Mouse (Mus musculus): ENCODE data around the gene Cdkn3. TPM values are rescaled to one million over a fixed set of nuclear protein-coding genes. Genes with fewer than 3 reads are reported as not detected.
"Not testable (repeated sequence)": the region's sequence is repeated elsewhere in the genome, so short reads cannot be mapped to it uniquely, and the experiment has no call there.

Cdkn3 gene
- total and polyA plus RNA-seq, 3 experiments, result 16.0 to 27.8 (median 22.8) TPM

DNA sequence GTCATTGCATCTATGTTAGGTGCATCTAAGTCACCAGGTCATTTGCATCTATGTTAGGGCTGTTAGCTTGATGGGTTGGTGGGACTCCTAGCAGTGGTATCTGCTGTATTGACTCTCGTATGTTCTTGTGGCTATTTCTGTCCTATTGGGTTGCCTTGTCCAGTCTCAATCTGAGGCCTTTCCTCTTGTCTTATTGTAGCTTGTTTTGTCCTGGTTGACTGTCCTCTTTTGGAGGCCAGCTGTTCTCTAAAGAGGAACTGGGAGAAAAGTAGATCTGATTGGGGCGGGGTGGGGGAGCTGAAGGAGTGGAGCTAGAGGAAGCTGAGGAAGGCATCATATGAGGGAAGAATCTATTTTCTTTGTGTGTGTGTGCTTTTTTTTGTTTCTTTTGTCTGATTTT, 17.7 kb upstream of the Cdkn3 start:
- DNase-seq (ENCODE audit: extremely low read depth), result peak; percentile 64
- no peaks in the 10 kb centered on the region for H3K79me2 ChIP-seq (replicated peaks; ENCODE audit: control insufficient read depth, extremely low read depth, insufficient read depth, poor library complexity, severe bottlenecking)
- peaks cover 5 to 21% of the 10 kb centered on the region in 2 experiments for H3K4me1 ChIP-seq (ENCODE audit: control insufficient read depth in 1 of 2, insufficient read depth in 2 of 2)
- H3K27ac ChIP-seq (ENCODE audit: insufficient read depth, low read depth), result no peak overlapping the region
- dilution Hi-C loops (cut with MboI; ENCODE audit: extremely low pct_ligation_motif_present, extremely low pct_unique_long_range_greater_than_20kb, low sequenced_read_pairs) (no loop called here), in situ Hi-C loops (cut with MboI; ENCODE audit: low pct_ligation_motif_present, low pct_unique_long_range_greater_than_20kb, low sequenced_read_pairs) (no loop called here)
- TF ChIP-seq IRF4 (IDR thresholded peaks at IDR 0.05; ENCODE audit: low read depth, low read length) (peak; percentile 91), NRF1 (IDR thresholded peaks at IDR 0.05; ENCODE audit: low read depth, low read length) (no peak), TCF12 (IDR thresholded peaks at IDR 0.05; ENCODE audit: low read depth, low read length) (peak; percentile 61; the same call in 1 of the 2 replicates), ZKSCAN1 (IDR thresholded peaks at IDR 0.05; ENCODE audit: borderline replicate concordance, low read depth, low read length) (no peak), HCFC1 (IDR thresholded peaks at IDR 0.05; ENCODE audit: low read depth, low read length) (no peak), BHLHE40 (IDR thresholded peaks at IDR 0.05; ENCODE audit: low read depth, low read length) (no peak), ZC3H11A (IDR thresholded peaks at IDR 0.05; ENCODE audit: low read depth, low read length) (no peak), TBP (conservative IDR thresholded peaks at IDR 0.05; ENCODE audit: low read depth, low read length) (no peak), PAX5 (IDR thresholded peaks at IDR 0.05; ENCODE audit: low read length) (no peak), ETS1 (conservative IDR thresholded peaks at IDR 0.05; ENCODE audit: low read depth, low read length) (peak; percentile 60), MAZ (IDR thresholded peaks at IDR 0.05; ENCODE audit: low read depth, low read length) (peak; percentile 80; the same call in 1 of the 2 replicates), MEF2A (IDR thresholded peaks at IDR 0.05; ENCODE audit: borderline replicate concordance, low read depth, low read length) (peak; percentile 68), NELFE (IDR thresholded peaks at IDR 0.05; ENCODE audit: low read depth, low read length) (no peak), MXI1 (IDR thresholded peaks at IDR 0.05; ENCODE audit: low read depth, low read length) (no peak), MAFK (IDR thresholded peaks at IDR 0.05; ENCODE audit: insufficient replicate concordance, low read length) (no peak), EP300 (IDR thresholded peaks at IDR 0.05; ENCODE audit: low read length) (peak; percentile 65), CTCF (conservative IDR thresholded peaks at IDR 0.05 in 1 of 2, IDR thresholded peaks at IDR 0.05 in 1 of 2; ENCODE audit: low read depth in 2 of 2, low read length in 2 of 2) (no peak), RCOR1 (conservative IDR thresholded peaks at IDR 0.05; ENCODE audit: low read depth, low read length) (no peak), MAX (IDR thresholded peaks at IDR 0.05; ENCODE audit: low read length) (no peak)
- no peaks in the 10 kb centered on the region for H3K36me3 ChIP-seq (replicated peaks in 1 of 2; ENCODE audit: control insufficient read depth in 1 of 2, insufficient read depth in 1 of 2, low read length in 1 of 2)
- H3K27me3 ChIP-seq (replicated peaks), result no peaks in the 10 kb centered on the region
- 0 out of 2 replicates have a peak overlapping the region, but pooled peaks have one; percentile 30 for H3K4me2 ChIP-seq (ENCODE audit: insufficient read depth, low read depth, poor library complexity, severe bottlenecking)
- H3K9ac ChIP-seq (ENCODE audit: insufficient read depth, low read depth), result no peak overlapping the region
- no peaks in the 10 kb centered on the region for H3K9me3 ChIP-seq (replicated peaks; ENCODE audit: low read length)
- no peak overlapping the region for H3K4me3 ChIP-seq (replicated peaks in 1 of 3; ENCODE audit: low read depth in 2 of 3, low read length in 2 of 3, poor library complexity in 1 of 3)

DNA sequence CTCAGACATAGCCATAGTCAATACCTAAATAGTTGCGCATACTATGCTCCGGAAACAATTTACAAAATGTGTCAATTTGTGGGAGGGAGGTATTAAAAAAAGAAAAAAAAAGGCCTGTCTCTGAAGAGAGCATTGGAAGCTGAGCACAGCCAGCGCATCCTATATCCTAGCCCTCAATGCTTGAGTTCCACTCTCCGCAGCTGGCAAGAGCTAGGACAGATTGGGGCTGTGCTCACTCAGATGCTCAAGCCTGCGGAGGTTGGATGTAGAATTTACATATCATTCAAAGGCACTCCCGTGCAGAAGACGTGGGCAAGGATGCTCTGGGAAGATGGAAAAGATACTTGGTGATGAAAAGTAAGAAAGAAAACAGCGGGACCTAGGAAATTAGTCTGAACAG, 14.9 kb upstream of the Cdkn3 start:
- TF ChIP-seq NELFE (IDR thresholded peaks at IDR 0.05; ENCODE audit: low read depth, low read length), result no peak
- TF ChIP-seq JUN (IDR thresholded peaks at IDR 0.05; ENCODE audit: insufficient read depth, low read depth, low read length), result no peak
- TF ChIP-seq PAX5 (IDR thresholded peaks at IDR 0.05; ENCODE audit: low read length), result no peak
- no peak for TF ChIP-seq UBTF (IDR thresholded peaks at IDR 0.05; ENCODE audit: low read depth, low read length)
- no peak for TF ChIP-seq MAX (IDR thresholded peaks at IDR 0.05; ENCODE audit: low read length)
- DNase-seq (ENCODE audit: extremely low read depth), result no peak
- no peak overlapping the region for H3K9ac ChIP-seq (ENCODE audit: insufficient read depth, low read depth)
- no peak overlapping the region for H3K4me3 ChIP-seq (replicated peaks in 1 of 3; ENCODE audit: low read depth in 2 of 3, low read length in 2 of 3, poor library complexity in 1 of 3)
- H3K79me2 ChIP-seq (replicated peaks; ENCODE audit: control insufficient read depth, extremely low read depth, insufficient read depth, poor library complexity, severe bottlenecking), result no peaks in the 10 kb centered on the region
- peaks cover 5 to 21% of the 10 kb centered on the region in 2 experiments for H3K4me1 ChIP-seq (ENCODE audit: control insufficient read depth in 1 of 2, insufficient read depth in 2 of 2)
- H3K9me3 ChIP-seq (replicated peaks; ENCODE audit: low read length), result no peaks in the 10 kb centered on the region
- in situ Hi-C loops (cut with MboI; ENCODE audit: low pct_ligation_motif_present, low pct_unique_long_range_greater_than_20kb, low sequenced_read_pairs) (no loop called here), dilution Hi-C loops (cut with MboI; ENCODE audit: extremely low pct_ligation_motif_present, extremely low pct_unique_long_range_greater_than_20kb, low sequenced_read_pairs) (no loop called here)
- no peaks in the 10 kb centered on the region for H3K27me3 ChIP-seq (replicated peaks)
- no peak overlapping the region for H3K27ac ChIP-seq (ENCODE audit: insufficient read depth, low read depth)
- H3K4me2 ChIP-seq (ENCODE audit: insufficient read depth, low read depth, poor library complexity, severe bottlenecking), result no peak overlapping the region
- no peaks in the 10 kb centered on the region for H3K36me3 ChIP-seq (replicated peaks in 1 of 2; ENCODE audit: control insufficient read depth in 1 of 2, insufficient read depth in 1 of 2, low read length in 1 of 2)

DNA sequence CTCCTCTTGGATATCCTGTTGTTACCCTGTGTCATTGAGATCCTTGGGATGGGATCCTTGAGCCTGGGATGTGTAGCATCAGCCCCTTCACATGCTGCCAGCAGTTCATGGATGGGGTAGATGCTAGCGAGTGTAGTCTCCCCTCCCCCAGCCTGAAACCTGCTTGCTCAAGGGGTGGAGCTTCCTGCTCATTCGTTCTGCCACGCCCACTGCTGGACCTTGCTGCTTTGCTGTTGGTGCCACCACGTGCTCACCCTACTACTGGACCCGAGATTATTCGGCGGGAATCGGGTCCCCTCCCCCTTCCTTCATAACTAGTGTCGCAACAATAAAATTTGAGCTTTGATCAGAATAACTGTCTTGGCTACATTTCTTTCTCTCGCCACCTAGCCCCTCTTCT, 6.0 kb upstream of the Cdkn3 start:
- H3K27me3 ChIP-seq (replicated peaks); DNase-seq (ENCODE audit: extremely low read depth); H3K36me3 ChIP-seq (replicated peaks in 1 of 2; ENCODE audit: control insufficient read depth in 1 of 2, insufficient read depth in 1 of 2, low read length in 1 of 2); H3K79me2 ChIP-seq (replicated peaks; ENCODE audit: control insufficient read depth, extremely low read depth, insufficient read depth, poor library complexity, severe bottlenecking); H3K4me1 ChIP-seq (ENCODE audit: control insufficient read depth in 1 of 2, insufficient read depth in 2 of 2); H3K9me3 ChIP-seq (replicated peaks; ENCODE audit: low read length); H3K27ac ChIP-seq (ENCODE audit: insufficient read depth, low read depth); H3K4me3 ChIP-seq (replicated peaks in 1 of 3; ENCODE audit: low read depth in 2 of 3, low read length in 2 of 3, poor library complexity in 1 of 3); H3K9ac ChIP-seq (ENCODE audit: insufficient read depth, low read depth); in situ Hi-C loops (cut with MboI; ENCODE audit: low pct_ligation_motif_present, low pct_unique_long_range_greater_than_20kb, low sequenced_read_pairs); H3K4me2 ChIP-seq (ENCODE audit: insufficient read depth, low read depth, poor library complexity, severe bottlenecking); dilution Hi-C loops (cut with MboI; ENCODE audit: extremely low pct_ligation_motif_present, extremely low pct_unique_long_range_greater_than_20kb, low sequenced_read_pairs): not testable (repeated sequence)
